Mouse (Mus musculus): ENCODE results near the gene Ube4a. TPM values are rescaled to one million over a fixed set of nuclear protein-coding genes. Genes with fewer than 3 reads are reported as not detected.
A peak's percentile ranks its signal among the peaks of the same experiment; 100 is the strongest.

Gene Ube4a
- polyA plus RNA-seq, 1 experiment from 2014 or later = 52.8 TPM

- Histone ChIP-seq H3K4me2 (ENCODE audit: low read depth, low read length) (peak within 1 kb of the TSS; percentile 59), H3K4me3 (ENCODE audit: low read depth, low read length) (peak within 1 kb of the TSS; percentile 66), H3K36me3 (ENCODE audit: control insufficient read depth, insufficient read depth, low read length) (peaks cover 4% of the 10 kb centered on the region; the same call in 1 of the 2 replicates), H3K27ac (ENCODE audit: low read depth, low read length) (peak within 1 kb of the TSS; percentile 86), H3K9ac (replicated peaks; ENCODE audit: low read depth, low read length) (peak within 1 kb of the TSS; percentile 84), H3K4me1 (ENCODE audit: control insufficient read depth, insufficient read depth, low read length) (peaks cover 9% of the 10 kb centered on the region; the same call in 1 of the 2 replicates), H3K27me3 (ENCODE audit: control insufficient read depth, insufficient read depth, low read length) (no peaks in the 10 kb centered on the region), H3K9me3 (ENCODE audit: control insufficient read depth, low read length) (no peaks in the 10 kb centered on the region)
- ATAC-seq (ENCODE audit: low read depth) = peak; percentile 85
- WGBS = under 1% methylated on average over 47 of the region's 48 CpGs
Observed at GRCm38 (mm10) chr9:44920374-44921122, 44.9 kb downstream of the Ube4a start, which contains the start of gene Atp5l. Gene Atp5l, minus strand, starts transcription at chr9:44920742.

GRCm38 (mm10) chr9:44919606-44920005 is 45.8 kb downstream of the Ube4a start:
- H3K27me3 ChIP-seq (ENCODE audit: control insufficient read depth, insufficient read depth, low read length) = no peaks in the 10 kb centered on the region
- no peaks in the 10 kb centered on the region for H3K36me3 ChIP-seq (ENCODE audit: control insufficient read depth, insufficient read depth, low read length)
- peak overlapping the region; percentile 84; the same call in 1 of the 2 replicates for H3K9ac ChIP-seq (replicated peaks; ENCODE audit: low read depth, low read length)
- H3K4me2 ChIP-seq (ENCODE audit: low read depth, low read length) = peak overlapping the region; percentile 59
- H3K4me3 ChIP-seq (ENCODE audit: low read depth, low read length) = peak overlapping the region; percentile 66
- H3K4me1 ChIP-seq (ENCODE audit: control insufficient read depth, insufficient read depth, low read length) = peaks cover 12% of the 10 kb centered on the region; the same call in 1 of the 2 replicates
- H3K27ac ChIP-seq (ENCODE audit: low read depth, low read length) = no peak overlapping the region
- WGBS = 40% methylated on average over 2 of the region's 2 CpGs
- no peak for ATAC-seq (ENCODE audit: low read depth)
- no peaks in the 10 kb centered on the region for H3K9me3 ChIP-seq (ENCODE audit: control insufficient read depth, low read length)

DNA sequence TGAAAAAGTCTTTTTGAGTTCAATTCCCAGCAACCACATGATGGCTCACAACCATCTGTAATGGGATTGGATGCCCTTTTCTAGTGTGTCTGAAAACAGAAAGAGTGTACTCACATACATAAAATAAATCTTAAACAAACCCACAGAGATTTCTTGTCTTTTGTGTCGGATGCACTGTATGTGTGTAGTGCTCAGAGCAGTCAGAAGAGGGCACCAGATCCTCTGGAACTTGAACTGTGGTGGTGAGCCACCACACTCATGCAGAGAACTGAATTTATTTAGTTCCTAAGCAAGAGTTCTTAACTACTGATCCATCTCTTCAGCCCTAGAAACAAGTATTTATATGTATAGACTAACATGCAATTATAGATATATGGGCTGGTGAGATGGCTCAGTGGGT is 49.2 kb downstream of the Ube4a start:
- Histone ChIP-seq H3K27me3 (ENCODE audit: control insufficient read depth, insufficient read depth, low read length) (no peaks in the 10 kb centered on the region), H3K4me2 (ENCODE audit: low read depth, low read length) (no peak overlapping the region), H3K9ac (replicated peaks; ENCODE audit: low read depth, low read length) (no peak overlapping the region), H3K4me3 (ENCODE audit: low read depth, low read length) (no peak overlapping the region), H3K36me3 (ENCODE audit: control insufficient read depth, insufficient read depth, low read length) (no peaks in the 10 kb centered on the region), H3K9me3 (ENCODE audit: control insufficient read depth, low read length) (no peaks in the 10 kb centered on the region), H3K27ac (ENCODE audit: low read depth, low read length) (no peak overlapping the region), H3K4me1 (ENCODE audit: control insufficient read depth, insufficient read depth, low read length) (peaks cover 12% of the 10 kb centered on the region; the same call in 1 of the 2 replicates)
- WGBS = 43% methylated on average over 1 of the region's 1 CpGs
- no peak for ATAC-seq (ENCODE audit: low read depth)

GRCm38 (mm10) chr9:44914706-44915105 is 50.7 kb downstream of the Ube4a start:
- no peak overlapping the region for H3K9ac ChIP-seq (replicated peaks; ENCODE audit: low read depth, low read length)
- peaks cover 8% of the 10 kb centered on the region for H3K36me3 ChIP-seq (ENCODE audit: control insufficient read depth, insufficient read depth, low read length)
- 47% methylated on average over 4 of the region's 4 CpGs for WGBS
- no peak overlapping the region for H3K27ac ChIP-seq (ENCODE audit: low read depth, low read length)
- H3K27me3 ChIP-seq (ENCODE audit: control insufficient read depth, insufficient read depth, low read length) = no peaks in the 10 kb centered on the region
- peaks cover 12% of the 10 kb centered on the region; the same call in 1 of the 2 replicates for H3K4me1 ChIP-seq (ENCODE audit: control insufficient read depth, insufficient read depth, low read length)
- no peaks in the 10 kb centered on the region for H3K9me3 ChIP-seq (ENCODE audit: control insufficient read depth, low read length)
- no peak overlapping the region for H3K4me2 ChIP-seq (ENCODE audit: low read depth, low read length)
- ATAC-seq (ENCODE audit: low read depth) = no peak
- H3K4me3 ChIP-seq (ENCODE audit: low read depth, low read length) = no peak overlapping the region

DNA sequence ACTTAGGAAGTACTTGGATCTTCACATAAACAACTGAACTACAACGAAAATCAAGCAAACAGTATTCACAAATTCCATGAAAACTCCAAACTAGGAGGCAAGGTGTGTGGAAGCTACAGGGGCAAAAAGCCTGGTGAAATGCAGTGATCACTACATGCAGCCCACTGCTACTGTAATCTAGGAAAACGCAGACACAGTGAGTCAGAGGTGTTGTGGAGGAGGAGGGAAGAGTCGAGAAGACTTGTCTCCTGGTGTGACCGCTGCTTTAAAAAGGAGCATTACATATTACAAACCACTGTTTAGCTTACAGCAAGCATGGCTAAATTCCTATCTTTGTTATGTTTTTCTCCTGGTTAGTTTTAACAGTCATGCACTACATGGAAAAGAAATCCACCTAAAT is 54.0 kb downstream of the Ube4a start:
- Histone ChIP-seq H3K9me3 (ENCODE audit: control insufficient read depth, low read length) (no peaks in the 10 kb centered on the region), H3K27me3 (ENCODE audit: control insufficient read depth, insufficient read depth, low read length) (no peaks in the 10 kb centered on the region), H3K4me3 (ENCODE audit: low read depth, low read length) (no peak overlapping the region), H3K4me2 (ENCODE audit: low read depth, low read length) (no peak overlapping the region), H3K4me1 (ENCODE audit: control insufficient read depth, insufficient read depth, low read length) (peaks cover 4% of the 10 kb centered on the region; the same call in 1 of the 2 replicates), H3K27ac (ENCODE audit: low read depth, low read length) (no peak overlapping the region), H3K36me3 (ENCODE audit: control insufficient read depth, insufficient read depth, low read length) (peaks cover 8% of the 10 kb centered on the region), H3K9ac (replicated peaks; ENCODE audit: low read depth, low read length) (no peak overlapping the region)
- no peak for ATAC-seq (ENCODE audit: low read depth)
- WGBS = 95% methylated on average over 4 of the region's 4 CpGs

- Histone ChIP-seq H3K36me3 (ENCODE audit: control insufficient read depth, insufficient read depth, low read length) (peaks cover 3% of the 10 kb centered on the region; the same call in 1 of the 2 replicates), H3K4me3 (ENCODE audit: low read depth, low read length) (no peak overlapping the region), H3K9me3 (ENCODE audit: control insufficient read depth, low read length) (no peaks in the 10 kb centered on the region), H3K9ac (replicated peaks; ENCODE audit: low read depth, low read length) (no peak overlapping the region), H3K27me3 (ENCODE audit: control insufficient read depth, insufficient read depth, low read length) (no peaks in the 10 kb centered on the region), H3K4me1 (ENCODE audit: control insufficient read depth, insufficient read depth, low read length) (no peaks in the 10 kb centered on the region), H3K4me2 (ENCODE audit: low read depth, low read length) (no peak overlapping the region), H3K27ac (ENCODE audit: low read depth, low read length) (no peak overlapping the region)
- ATAC-seq (ENCODE audit: low read depth) = no peak
- WGBS = 83% methylated on average over 4 of the region's 4 CpGs
Observed at GRCm38 (mm10) chr9:44905620-44906019, 59.8 kb downstream of the Ube4a start.

GRCm38 (mm10) chr9:44904964-44905363 is 60.4 kb downstream of the Ube4a start:
- no peaks in the 10 kb centered on the region for H3K27me3 ChIP-seq (ENCODE audit: control insufficient read depth, insufficient read depth, low read length)
- H3K4me3 ChIP-seq (ENCODE audit: low read depth, low read length) = no peak overlapping the region
- no peaks in the 10 kb centered on the region for H3K9me3 ChIP-seq (ENCODE audit: control insufficient read depth, low read length)
- no peak overlapping the region for H3K9ac ChIP-seq (replicated peaks; ENCODE audit: low read depth, low read length)
- WGBS = 62% methylated on average over 5 of the region's 5 CpGs
- ATAC-seq (ENCODE audit: low read depth) = no peak
- no peaks in the 10 kb centered on the region for H3K4me1 ChIP-seq (ENCODE audit: control insufficient read depth, insufficient read depth, low read length)
- H3K4me2 ChIP-seq (ENCODE audit: low read depth, low read length) = no peak overlapping the region
- H3K27ac ChIP-seq (ENCODE audit: low read depth, low read length) = no peak overlapping the region
- no peaks in the 10 kb centered on the region for H3K36me3 ChIP-seq (ENCODE audit: control insufficient read depth, insufficient read depth, low read length)

DNA sequence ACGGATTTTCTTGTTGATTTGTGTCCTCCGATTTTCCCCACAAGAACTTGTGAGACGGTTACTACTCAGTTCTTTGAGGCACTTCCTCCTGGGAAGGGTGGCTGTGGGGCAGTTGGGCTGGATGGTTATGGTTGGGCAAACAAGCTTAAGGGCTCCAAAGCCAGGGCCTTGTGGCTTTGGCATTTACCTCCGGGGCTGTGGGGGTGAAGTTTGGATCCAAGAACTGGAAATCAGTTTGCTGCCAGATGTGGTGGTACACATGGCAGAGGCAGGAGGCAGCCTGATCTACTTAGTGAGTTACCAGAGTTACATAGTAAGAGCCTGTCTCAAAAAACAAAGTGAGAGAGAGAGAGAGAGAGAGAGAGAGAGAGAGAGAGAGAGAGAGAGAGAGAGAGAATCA is 61.5 kb downstream of the Ube4a start:
- H3K27ac ChIP-seq (ENCODE audit: low read depth, low read length) = no peak overlapping the region
- H3K9me3 ChIP-seq (ENCODE audit: control insufficient read depth, low read length) = no peaks in the 10 kb centered on the region
- no peaks in the 10 kb centered on the region for H3K36me3 ChIP-seq (ENCODE audit: control insufficient read depth, insufficient read depth, low read length)
- no peak for ATAC-seq (ENCODE audit: low read depth)
- H3K9ac ChIP-seq (replicated peaks; ENCODE audit: low read depth, low read length) = no peak overlapping the region
- H3K27me3 ChIP-seq (ENCODE audit: control insufficient read depth, insufficient read depth, low read length) = no peaks in the 10 kb centered on the region
- H3K4me3 ChIP-seq (ENCODE audit: low read depth, low read length) = no peak overlapping the region
- H3K4me2 ChIP-seq (ENCODE audit: low read depth, low read length) = no peak overlapping the region
- WGBS = 84% methylated on average over 4 of the region's 4 CpGs
- no peaks in the 10 kb centered on the region for H3K4me1 ChIP-seq (ENCODE audit: control insufficient read depth, insufficient read depth, low read length)

GRCm38 (mm10) chr9:44900402-44900801 is 65.0 kb downstream of the Ube4a start:
- H3K4me3 ChIP-seq (ENCODE audit: low read depth, low read length) = no peak overlapping the region
- no peaks in the 10 kb centered on the region for H3K4me1 ChIP-seq (ENCODE audit: control insufficient read depth, insufficient read depth, low read length)
- H3K36me3 ChIP-seq (ENCODE audit: control insufficient read depth, insufficient read depth, low read length) = no peaks in the 10 kb centered on the region
- no peaks in the 10 kb centered on the region for H3K27me3 ChIP-seq (ENCODE audit: control insufficient read depth, insufficient read depth, low read length)
- WGBS = 71% methylated on average over 4 of the region's 4 CpGs
- H3K9me3 ChIP-seq (ENCODE audit: control insufficient read depth, low read length) = no peaks in the 10 kb centered on the region
- no peak overlapping the region for H3K4me2 ChIP-seq (ENCODE audit: low read depth, low read length)
- no peak for ATAC-seq (ENCODE audit: low read depth)
- H3K9ac ChIP-seq (replicated peaks; ENCODE audit: low read depth, low read length) = no peak overlapping the region
- H3K27ac ChIP-seq (ENCODE audit: low read depth, low read length) = no peak overlapping the region

All from neural tube, embryonic 14.5 days (tissue).